Mouse (Mus musculus): ENCODE results near the gene B4galnt2.

The B4galnt2 gene

DNA sequence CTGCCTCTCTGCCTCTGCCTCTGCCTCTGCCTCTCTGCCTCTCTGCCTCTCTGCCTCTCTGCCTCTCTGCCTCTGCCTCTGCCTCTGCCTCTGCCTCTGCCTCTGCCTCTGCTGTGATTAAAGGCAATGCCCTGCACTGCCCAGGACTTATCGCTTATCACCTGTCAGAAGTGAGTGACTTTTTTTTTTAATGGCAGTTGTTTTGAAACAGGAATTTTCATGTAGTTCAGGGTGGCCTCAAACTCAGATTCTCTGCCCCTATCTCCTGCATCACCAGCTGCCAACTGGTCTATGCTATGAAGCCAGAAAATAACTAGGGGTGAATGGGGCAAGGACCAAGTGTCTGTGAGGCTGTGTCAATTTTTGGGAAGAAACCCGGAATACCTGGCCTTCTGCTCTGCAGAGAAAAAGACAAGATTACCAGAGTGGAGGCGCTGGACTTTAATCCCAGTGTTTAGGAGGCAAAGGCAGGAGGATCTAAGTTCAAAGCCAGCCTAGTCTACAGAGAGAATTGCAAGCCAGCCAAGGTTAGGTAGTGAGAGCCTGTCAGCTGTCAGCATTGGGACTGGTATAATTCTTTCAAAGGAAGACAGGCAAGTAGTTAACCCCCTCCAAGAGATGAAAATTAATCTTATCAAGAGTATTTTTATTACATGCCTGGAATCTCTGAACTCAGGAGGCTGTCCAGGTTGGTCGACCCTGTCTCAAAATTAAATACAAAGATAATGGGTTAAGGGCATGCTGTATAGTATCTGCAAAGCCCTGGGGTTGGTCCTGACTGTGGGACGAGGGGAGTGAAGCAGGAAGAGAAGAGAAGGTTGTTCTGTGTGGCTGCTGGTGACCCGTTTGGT, 88.1 kb downstream of the B4galnt2 start:
- no peak for DNase-seq (ENCODE audit: low spot score)

- no peak for DNase-seq (ENCODE audit: low spot score)
Observed at GRCm38 (mm10) chr11:95825625-95826024, 89.1 kb downstream of the B4galnt2 start.

- peak; percentile 28 for DNase-seq (ENCODE audit: low spot score)
Observed at GRCm38 (mm10) chr11:95824877-95825243, 89.8 kb downstream of the B4galnt2 start.

- DNase-seq (ENCODE audit: low spot score) = peak; percentile 94
Observed at GRCm38 (mm10) chr11:95824071-95824876, 90.4 kb downstream of the B4galnt2 start, which contains the start of gene Phospho1. Phospho1 (plus strand) TSS chr11:95824499.

DNA sequence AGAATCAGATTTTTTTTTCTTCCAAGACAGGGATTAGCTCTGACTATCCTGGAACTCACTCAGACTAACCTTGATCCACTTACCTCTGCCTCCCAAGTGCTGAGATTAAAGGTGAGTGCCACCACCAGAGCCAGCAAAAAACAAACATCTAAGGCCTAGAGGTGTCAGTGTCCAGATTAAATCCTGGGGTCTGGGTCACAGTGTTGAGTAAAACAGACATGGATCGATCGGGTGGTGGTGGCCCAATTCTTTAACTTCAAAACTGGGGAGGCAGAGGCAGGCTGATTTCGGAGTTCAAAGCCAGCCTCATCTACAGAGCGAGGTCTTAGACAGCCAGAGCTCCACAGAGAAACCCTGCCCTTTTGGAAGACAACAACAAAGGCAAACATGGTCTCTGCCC, 92.3 kb downstream of the B4galnt2 start:
- DNase-seq (ENCODE audit: low spot score) = no peak

GRCm38 (mm10) chr11:95821511-95821910, 93.2 kb downstream of the B4galnt2 start:
- no peak for DNase-seq (ENCODE audit: low spot score)

DNA sequence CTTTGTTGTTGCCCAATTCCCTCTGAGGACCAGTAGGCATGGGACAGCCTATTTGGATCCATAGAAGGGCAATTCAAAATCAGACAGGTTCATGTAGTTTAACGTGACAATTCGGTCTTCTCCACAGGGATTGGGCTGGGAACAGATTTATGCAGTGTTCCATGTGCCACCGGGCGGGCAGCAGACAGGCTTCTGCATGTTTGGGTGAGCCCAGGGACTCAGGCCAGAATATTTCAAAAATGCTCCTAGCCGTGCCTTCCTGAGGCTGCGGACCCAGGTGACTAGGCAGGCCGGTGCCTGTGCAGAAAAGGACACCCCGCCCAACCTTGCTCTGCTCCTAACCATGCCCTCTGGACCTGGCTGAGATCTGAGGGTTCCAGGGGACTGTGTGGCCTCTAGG, 95.6 kb downstream of the B4galnt2 start:
- no peak for DNase-seq (ENCODE audit: low spot score)
